Mouse (Mus musculus) thymus, adult 2 months (tissue): ENCODE results near the gene Hfe2. TPM values are rescaled to one million over a fixed set of nuclear protein-coding genes. Genes with fewer than 3 reads are reported as not detected.
"Not testable (repeated sequence)": the region's sequence is repeated elsewhere in the genome, so short reads cannot be mapped to it uniquely, and the experiment has no call there.

Experiments
- DNase-seq: peaks from one replicate; pipeline ENCODE4 v3.0.0; 2021
- H3K27ac ChIP-seq: fragments of 200-500 bp; 2 replicates; pipeline ENCODE4 v1.5.1; 2012; ENCODE audit warnings: low read length, control low read depth; ENCODE audit not compliant: control insufficient read depth, insufficient read depth
- H3K27me3 ChIP-seq: fragments of 200-500 bp; 2 replicates; pipeline ENCODE4 v1.6.1; 2012; ENCODE audit warnings: mild to moderate bottlenecking, low read length, moderate library complexity, mixed read lengths; ENCODE audit not compliant: control insufficient read depth, insufficient read depth
- H3K36me3 ChIP-seq: fragments of 200-500 bp; 2 replicates; pipeline ENCODE4 v1.6.1; 2012; ENCODE audit warnings: mild to moderate bottlenecking, low read length, moderate library complexity; ENCODE audit not compliant: control insufficient read depth, insufficient read depth
- H3K4me1 ChIP-seq: fragments of 200-500 bp; replicated peaks from 2 replicates; pipeline ENCODE4 v1.6.1; 2012; ENCODE audit warnings: low read length; ENCODE audit not compliant: control insufficient read depth, insufficient read depth
- H3K4me3 ChIP-seq: fragments of 200-500 bp; 2 replicates; pipeline ENCODE4 v1.5.1; 2012; ENCODE audit warnings: mild to moderate bottlenecking, low read length, control low read depth, moderate library complexity; ENCODE audit not compliant: control insufficient read depth, insufficient read depth
- CTCF ChIP-seq: fragments of 200-500 bp; IDR thresholded peaks from 2 replicates; pipeline ENCODE4 v1.5.1; 2012; ENCODE audit warnings: mild to moderate bottlenecking, control low read depth, low read length, moderate library complexity, borderline replicate concordance; ENCODE audit not compliant: control insufficient read depth, poor library complexity, insufficient read depth; ENCODE audit errors: extremely low read depth
- POLR2A ChIP-seq: fragments of 200-500 bp; IDR thresholded peaks from 2 replicates; pipeline ENCODE4 v1.6.1; 2012; ENCODE audit warnings: mild to moderate bottlenecking, low read length, control low read depth, moderate library complexity; ENCODE audit not compliant: control insufficient read depth, poor library complexity, insufficient read depth; ENCODE audit errors: extremely low read depth
- WGBS: fragments of 180-500 bp; shearing (Covaris S2); methylation state at CpG from one replicate; pipeline ENCODE4 v1.1.7; 2018; 5-methylcytosine and 5-hydroxymethylcytosine counted together
- polyA plus RNA-seq: library from polyadenylated mRNA; depleted of rRNA; stranded (reverse); fragments of >200 nt; gene quantifications from 2 replicates; pipeline ENCODE4 v1.2.3, GENCODE M21; 2012

The Hfe2 gene
- polyA plus RNA-seq, 1 experiment, result 10.4 TPM

GRCm38 (mm10) chr3:96506396-96507047, 18.4 kb upstream of the Hfe2 start:
- H3K4me3 ChIP-seq, result no peak overlapping the region
- H3K27me3 ChIP-seq, result no peaks in the 10 kb centered on the region
- H3K27ac ChIP-seq, result no peak overlapping the region
- no peaks in the 10 kb centered on the region for H3K36me3 ChIP-seq
- WGBS, result 96% methylated on average over 9 of the region's 9 CpGs
- H3K4me1 ChIP-seq, result no peaks in the 10 kb centered on the region
- TF ChIP-seq POLR2A, result no peak
- no peak for TF ChIP-seq CTCF
- DNase-seq, result no peak

GRCm38 (mm10) chr3:96507966-96508365, 17.0 kb upstream of the Hfe2 start:
- not testable (repeated sequence) for H3K4me1 ChIP-seq, H3K27ac ChIP-seq, H3K4me3 ChIP-seq, H3K36me3 ChIP-seq, H3K27me3 ChIP-seq, DNase-seq
- 94% methylated on average over 8 of the region's 9 CpGs for WGBS

- DNase-seq, result no peak
- TF ChIP-seq POLR2A (no peak), CTCF (no peak)
- Histone ChIP-seq H3K4me3 (no peak overlapping the region), H3K27ac (no peak overlapping the region), H3K27me3 (no peaks in the 10 kb centered on the region), H3K36me3 (no peaks in the 10 kb centered on the region), H3K4me1 (no peaks in the 10 kb centered on the region)
- WGBS, result 81% methylated on average over 5 of the region's 5 CpGs
Measured at GRCm38 (mm10) chr3:96520171-96520570, 4.8 kb upstream of the Hfe2 start.

- Histone ChIP-seq H3K27ac (no peak overlapping the region), H3K4me3 (no peak overlapping the region), H3K36me3 (no peaks in the 10 kb centered on the region), H3K4me1 (no peaks in the 10 kb centered on the region), H3K27me3 (peaks cover 8% of the 10 kb centered on the region; the same call in 1 of the 2 replicates)
- DNase-seq, result peak; percentile 27
- WGBS, result 37% methylated on average over 4 of the region's 4 CpGs
- TF ChIP-seq CTCF, result no peak
- no peak for TF ChIP-seq POLR2A
Measured at GRCm38 (mm10) chr3:96522149-96522548, 2.8 kb upstream of the Hfe2 start.

GRCm38 (mm10) chr3:96524028-96524810, 753 bp upstream of the Hfe2 start:
- 87% methylated on average over 12 of the region's 12 CpGs for WGBS
- Histone ChIP-seq H3K36me3 (no peaks in the 10 kb centered on the region), H3K27ac (no peak overlapping the region), H3K4me3 (no peak overlapping the region), H3K27me3 (peaks cover 14% of the 10 kb centered on the region; the same call in 1 of the 2 replicates), H3K4me1 (no peaks in the 10 kb centered on the region)
- DNase-seq, result no peak
- TF ChIP-seq CTCF (no peak), POLR2A (no peak)

- WGBS, result 78% methylated on average over 11 of the region's 11 CpGs
- no peak overlapping the region for H3K4me3 ChIP-seq
- H3K36me3 ChIP-seq, result no peaks in the 10 kb centered on the region
- no peak for DNase-seq
- H3K27ac ChIP-seq, result no peak overlapping the region
- peaks cover 14% of the 10 kb centered on the region; the same call in 1 of the 2 replicates for H3K27me3 ChIP-seq
- TF ChIP-seq POLR2A, result no peak
- TF ChIP-seq CTCF, result no peak
- no peaks in the 10 kb centered on the region for H3K4me1 ChIP-seq
Measured at GRCm38 (mm10) chr3:96526013-96526762, 1.2 kb downstream of the Hfe2 start.
